Mouse (Mus musculus): ENCODE results near the gene Nfil3.

Nfil3 gene

DNA sequence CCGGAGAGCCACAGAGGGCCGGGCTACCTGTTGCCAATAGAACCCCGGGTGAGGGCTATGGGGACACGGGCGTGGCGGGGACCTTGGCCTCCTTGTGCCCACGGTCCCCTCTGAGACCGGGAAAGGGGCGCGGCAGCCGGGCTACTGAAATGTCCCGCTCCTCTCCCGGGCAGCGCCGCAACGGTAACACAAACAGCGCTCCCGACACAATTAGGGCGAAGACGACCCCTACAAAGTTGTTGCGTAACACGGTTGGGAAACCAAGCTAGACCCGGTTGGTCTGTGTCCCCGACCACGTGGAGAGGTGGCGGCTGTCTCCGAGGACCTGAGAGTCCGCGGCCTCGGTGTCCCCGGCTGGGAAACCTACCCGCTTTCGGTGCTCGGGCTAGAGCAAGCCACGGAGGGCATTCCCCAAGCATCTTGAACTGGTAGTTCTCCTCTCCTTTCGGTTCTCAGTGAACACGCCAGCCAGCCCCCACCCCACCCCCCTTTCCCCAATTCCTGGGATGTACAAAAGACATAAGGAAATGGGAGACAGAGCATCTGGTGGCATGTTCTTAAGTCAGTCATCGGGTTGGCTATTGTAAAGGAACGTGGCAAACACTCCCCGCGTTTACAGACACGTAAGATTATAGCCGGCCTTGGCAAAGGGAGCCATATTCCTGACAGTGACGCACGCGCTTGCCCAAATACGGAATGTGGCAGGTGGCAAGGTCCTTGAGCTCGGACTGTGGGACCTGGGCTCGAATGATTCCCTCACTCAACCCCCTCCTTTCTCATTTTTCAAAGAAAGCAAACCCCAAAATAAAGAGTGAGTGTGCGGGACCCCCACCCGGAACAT, 788 bp upstream of the Nfil3 start:
- peak; percentile 57 for DNase-seq

DNA sequence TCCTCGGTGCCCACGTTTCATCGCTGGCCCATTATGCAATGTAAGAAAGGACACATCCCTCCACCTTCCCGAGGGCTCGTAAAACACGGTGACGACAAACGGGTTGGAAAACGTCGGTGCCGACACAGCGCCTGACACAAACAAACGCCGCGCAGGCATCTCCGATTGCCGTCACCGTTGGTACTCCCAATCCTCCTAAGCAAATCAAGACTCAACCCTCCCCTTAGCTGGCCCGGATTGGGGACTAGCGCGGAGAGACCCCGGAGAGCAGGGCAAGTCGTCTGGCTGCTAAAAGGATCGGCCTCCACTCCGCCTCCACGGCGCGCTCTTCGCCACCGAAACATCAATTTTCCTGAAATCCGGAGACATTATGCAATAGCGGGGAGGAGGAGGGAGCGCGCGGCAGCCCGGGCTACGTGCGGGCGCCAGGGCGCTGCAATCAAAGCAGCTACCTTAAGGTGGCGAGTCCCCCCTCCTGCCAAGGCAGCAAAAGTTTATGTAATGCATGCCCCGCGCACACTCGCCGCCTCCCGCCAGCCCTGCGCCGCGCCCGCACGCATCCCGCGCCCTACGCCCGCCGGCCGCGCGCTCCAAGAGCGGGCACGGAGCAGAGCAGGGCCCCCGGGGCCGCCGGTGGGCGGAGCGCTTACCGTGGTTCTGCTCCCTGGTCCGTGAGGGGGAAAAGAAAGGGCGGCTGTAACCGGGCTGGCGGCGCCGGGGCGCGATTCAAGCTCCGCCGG, 492 bp downstream of the Nfil3 start:
- DNase-seq = peak; percentile 79

DNA sequence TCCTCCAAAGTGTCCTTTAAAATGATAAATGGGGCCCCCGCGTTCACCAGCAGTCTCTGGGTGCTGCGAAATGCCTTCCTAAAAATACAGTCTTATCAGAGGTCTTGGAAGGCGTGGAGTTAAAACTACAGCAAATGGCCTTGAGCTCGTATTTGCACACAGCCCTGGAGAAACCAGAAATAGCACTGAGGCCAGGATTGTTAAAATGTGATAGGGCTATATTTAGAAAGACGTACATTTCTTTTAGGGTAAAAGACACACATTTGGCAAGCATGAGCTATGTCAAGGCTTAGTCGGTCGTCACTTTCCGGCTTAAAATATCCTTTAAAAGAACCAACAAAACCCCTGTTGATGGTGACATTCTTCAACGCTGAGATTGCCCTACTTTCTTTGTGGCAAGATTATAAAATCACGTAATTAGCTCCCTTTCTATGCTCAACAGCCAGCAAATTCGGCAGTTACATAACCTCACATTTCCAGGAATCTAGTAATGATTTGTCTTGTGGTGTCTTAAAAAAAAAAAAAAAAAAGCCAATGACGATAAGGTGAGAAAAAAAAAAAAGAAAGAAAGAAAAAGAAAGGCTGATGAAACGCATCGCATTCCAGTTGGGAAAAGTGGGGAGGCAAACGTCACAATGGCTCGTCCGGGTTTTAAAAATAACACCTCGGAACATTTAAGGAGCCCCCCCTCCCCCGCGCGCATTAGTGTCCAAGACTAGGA, 1.4 kb downstream of the Nfil3 start:
- peak; percentile 17 for DNase-seq

DNA sequence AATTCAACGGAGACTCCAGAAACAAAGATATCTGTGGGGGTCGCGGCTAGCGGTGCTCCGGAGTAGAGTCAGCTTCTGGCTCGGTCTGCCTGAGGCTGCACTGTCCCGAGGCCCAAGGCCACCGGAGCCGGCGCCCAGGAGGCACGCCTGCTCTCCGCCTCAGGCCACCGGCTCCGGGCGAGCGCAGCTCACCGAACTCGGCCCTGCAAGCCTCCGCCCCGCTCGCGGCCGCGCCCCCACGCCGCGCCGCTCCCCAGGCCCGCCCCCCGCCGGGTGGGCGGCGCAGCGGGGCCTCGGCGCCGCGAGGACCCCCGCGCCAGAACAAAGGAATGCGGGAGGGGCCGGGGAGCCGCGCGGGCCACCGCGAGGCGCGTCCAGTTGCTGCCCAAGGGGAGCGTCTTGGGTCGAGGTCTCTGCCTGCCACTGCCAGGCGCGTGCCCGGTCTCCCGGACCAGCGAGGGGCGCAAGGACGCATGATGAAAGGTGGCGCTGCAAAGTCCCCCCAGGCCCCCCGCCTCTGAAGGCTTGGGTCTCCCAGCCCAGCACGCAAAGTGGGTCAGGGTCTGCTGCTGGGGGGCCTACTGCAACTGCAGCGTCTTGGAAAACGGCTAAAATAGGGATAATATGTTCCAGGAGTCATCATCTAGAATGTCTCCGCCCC, 2.4 kb downstream of the Nfil3 start:
- DNase-seq = peak; percentile 72

DNA sequence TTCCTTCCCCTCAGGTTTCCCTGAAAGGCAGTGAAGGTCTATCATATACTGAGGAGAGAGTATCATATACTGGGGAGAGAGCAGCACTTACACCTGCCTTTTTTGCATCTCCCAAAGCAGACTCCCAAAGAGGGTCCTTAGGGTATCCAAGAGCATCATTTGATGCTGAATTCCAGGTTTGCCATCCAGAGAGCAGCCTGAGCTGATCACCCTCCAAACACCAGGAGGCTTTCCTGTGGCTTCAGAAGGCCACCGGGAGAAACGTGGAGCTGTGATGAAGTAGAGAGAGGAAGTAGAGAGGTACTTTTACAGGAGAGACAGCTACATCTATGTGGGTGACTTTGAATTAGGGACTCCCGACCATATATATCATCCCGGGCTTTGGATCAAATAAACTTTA, 3.1 kb downstream of the Nfil3 start:
- no peak for DNase-seq

DNA sequence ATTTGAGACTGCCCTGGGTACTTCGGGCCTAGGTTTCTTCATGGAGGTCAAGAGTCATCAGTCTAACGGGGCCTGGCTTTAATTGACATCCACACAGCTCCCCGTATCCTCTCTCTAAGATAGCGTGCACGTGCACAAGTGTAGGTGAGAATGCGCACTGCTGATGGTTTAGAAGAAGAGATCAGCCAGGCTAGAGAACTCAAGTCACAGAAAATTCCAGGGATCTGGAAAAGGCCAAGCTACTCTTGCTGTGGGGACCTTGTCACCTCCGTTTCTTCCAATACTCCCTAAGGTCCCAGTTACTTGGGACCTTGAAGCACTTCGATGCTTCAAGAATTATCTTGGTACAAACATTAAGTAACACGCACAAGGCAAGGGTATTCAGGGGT, 3.7 kb downstream of the Nfil3 start:
- no peak for DNase-seq

DNA sequence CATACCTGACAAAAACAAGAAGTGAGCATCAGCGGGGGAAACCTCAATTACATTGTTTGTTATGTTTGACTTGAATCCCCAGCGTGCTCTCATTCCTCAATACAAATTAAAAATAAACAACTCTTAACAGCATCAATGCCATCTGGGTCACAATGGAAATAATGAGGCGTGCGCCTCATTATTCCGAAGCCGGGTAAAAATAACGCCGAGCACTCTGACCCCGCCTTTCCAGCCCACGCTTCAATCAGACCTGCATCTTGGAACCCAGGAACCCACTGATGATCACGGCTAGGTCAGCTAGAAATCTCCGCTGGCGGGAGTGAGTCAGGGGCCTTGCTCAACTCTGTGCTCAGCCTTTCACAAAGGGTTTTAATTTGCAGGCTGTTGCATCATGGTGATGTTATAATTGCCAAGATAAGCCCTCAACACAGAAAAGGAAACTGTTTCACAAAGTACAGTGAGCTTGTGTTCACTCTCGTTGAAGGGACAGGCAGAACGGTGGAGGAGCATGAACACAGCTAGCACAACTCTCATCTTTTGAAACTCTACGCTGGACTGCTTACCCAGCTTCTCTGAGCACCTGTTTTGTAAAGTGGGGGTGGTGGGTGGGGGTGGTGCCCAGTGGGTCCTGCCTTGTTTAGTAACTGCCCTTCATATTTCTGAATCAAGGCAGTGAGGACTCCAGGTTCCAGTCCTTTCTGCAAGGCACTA, 4.2 kb downstream of the Nfil3 start:
- DNase-seq = peak; percentile 32

DNA sequence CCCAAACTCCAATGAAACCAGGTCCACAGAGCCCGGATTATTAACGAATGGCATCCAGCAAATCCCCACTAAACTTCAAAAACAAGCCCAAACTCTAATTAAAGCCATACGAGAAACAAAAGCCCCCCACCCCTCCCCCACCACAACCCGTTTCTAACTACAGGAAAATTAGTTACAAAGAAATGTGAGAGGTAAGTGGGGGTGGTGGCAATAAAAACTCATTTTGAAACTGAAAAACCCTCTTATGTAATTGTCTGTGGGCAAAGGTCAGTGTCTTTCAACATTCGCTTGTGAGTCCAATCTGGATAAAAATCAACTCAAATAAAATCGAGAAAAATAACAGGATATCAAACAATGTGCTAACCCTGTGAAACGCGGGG, 4.8 kb downstream of the Nfil3 start:
- peak; percentile 52 for DNase-seq

DNA sequence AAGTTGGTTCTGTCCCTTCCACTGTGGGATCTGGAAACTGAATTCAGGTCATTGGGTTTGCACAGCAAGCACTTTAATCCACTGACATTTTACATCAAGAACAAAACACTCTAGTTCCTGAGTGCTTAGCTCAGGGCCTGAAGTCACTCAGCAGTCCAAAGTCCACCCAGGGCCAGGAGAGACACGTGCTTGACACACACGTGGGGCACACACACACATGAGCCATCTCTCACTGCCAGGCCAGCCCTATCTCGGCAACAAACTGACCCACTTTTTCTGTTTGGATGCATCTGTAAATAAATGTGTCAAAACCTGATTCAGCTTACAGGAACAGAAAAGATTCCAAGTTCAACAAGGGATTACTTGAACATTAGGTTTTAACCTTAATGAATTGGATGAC, 6.2 kb downstream of the Nfil3 start:
- peak; percentile 81 for DNase-seq

DNA sequence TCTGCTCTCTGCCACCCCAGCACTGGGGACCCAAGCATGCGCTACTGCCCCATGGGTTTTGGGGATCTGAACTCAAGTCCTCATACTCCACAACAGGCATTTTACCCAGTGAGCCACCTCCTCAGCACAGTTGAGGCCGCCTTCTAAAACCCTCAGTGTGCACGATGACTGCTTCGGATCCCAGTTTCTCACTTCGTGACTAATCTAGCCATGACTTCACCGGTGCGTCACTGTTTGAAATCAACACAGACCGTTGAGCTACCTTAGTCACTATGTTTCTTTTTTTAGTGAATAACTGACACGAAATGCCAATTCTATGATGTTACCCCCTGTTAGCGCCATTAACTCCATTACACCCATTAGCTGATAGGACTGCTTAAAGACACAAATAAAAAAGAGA, 7.4 kb downstream of the Nfil3 start:
- DNase-seq = no peak

DNA sequence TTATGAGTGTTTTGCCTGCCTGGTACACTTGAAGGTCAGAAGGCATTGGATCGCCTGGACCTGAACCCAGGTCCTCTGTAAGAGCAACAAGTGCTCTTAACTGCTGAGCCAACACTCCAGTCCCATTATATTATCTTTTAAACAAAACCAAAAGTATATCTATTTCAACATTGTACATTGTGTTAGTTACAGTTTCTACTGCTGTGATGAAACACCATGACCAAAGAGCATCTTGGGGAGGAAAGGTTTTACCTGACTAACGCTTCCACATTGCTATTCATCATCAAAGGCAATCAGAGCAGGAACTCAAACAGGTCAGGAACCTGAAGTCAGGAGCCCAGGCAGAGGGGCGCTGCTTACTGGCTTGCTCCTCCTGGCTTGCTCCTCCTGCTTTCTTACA, 8.2 kb downstream of the Nfil3 start:
- DNase-seq = no peak

DNA sequence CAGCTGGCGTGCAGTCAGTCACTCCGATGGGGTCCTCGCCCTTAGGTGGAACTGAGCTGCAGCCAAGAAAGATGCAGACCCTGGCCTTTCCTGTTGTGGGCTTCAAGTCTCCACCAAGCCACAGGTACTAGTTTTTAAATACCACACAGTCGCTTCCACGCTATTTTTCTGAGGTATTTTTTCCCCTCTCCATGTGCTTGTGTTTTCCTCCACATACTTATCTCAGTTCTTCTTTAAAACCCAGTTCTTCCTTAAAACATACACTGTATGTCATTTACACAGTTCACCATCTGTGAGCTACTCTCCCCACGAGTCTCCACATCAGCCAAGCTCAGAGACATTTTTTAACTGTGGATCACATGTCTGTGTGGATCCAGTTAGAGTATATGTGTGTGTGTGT, 10.0 kb downstream of the Nfil3 start:
- DNase-seq = no peak

DNA sequence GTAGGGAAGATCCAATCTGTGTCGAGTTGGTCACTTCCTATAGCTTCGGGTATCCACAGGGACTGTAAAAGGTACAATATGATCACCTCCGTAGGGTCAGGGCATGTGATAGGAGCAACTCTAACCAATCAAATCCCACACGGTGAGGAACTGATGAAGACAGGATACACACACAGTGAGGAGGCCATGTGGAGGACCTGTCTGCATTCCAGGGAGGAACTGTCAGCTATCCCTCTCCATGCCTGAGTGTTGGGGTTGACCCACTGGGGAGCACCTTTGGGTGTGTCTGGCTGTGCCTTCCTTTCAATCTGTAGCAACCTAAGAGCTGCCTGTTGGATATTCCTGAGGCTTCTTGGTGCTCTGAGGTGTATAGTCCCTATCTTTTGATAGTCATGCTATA, 18.0 kb downstream of the Nfil3 start:
- no peak for DNase-seq

DNA sequence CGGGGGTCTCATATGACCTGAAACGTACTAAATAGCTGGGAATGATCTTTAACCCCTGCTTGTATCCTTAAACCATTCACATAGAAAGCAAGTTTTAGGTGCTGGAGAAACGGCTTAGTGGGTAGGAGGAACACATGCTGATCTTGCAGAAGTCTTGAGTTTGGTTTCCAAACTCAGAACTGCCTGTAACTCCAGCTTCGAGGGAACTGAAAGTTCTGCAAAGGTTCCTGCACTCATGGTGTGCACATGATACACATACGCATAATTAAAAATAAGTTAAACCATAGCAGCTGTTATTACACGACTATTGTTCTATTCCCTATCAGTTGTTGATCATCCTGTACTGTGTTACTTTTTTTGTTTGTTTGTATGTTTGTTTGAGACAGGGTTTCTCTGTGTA, 18.5 kb downstream of the Nfil3 start:
- no peak for DNase-seq

DNA sequence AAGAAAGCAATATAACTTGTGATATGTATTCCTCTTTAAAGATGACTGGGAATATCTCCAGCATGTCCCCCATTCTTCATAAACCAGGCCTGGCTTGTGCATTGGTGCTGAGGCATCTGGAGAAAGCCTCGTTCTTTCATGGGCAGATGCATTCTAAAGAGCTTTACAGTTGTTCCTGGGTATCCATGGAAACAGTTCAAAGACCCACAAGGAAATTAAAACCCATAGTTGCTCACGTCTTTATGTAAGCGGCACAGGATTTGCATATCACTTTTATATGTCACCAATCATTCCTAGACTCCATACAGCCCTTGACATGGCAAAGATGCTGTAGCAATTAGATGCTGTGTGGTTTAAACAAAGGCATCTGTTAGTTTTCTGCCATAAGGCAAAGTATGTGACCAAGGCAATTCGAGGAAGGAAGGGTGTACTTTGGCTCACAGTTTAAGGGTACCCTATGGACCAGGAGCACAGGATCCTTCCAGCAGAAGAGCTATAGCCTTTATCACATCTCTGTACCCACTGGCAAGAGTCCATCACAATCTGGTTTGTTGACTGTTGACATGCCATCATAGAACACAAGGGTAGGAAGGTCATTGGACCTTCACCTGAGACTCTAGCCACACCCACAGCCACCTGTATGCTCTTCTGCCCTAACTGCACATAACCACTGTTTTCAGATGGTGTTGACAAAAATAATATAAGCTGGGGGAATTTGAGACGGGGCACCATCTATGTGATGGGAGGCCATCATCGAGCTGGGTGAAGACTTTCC, 26.9 kb downstream of the Nfil3 start:
- DNase-seq = no peak

DNA sequence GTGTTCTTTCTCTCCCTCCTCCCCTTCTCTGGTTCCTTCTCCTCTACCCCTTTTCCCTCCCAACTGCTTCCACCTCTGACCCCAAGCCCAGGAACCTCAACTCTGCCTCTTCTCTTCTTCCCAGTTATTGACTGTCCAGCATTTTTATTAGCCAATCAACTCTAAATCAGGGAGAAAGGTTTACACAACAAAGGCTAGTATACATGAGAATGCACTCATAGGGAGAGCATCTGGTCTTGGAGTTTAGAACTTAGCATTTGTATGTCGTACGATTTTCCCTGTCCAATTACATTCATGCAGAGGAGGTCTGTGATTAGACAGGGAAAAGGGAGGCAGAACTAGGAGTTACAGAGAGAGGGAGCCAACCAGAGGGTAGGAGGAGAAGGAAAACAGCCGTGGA, 31.7 kb downstream of the Nfil3 start:
- DNase-seq = no peak

DNA sequence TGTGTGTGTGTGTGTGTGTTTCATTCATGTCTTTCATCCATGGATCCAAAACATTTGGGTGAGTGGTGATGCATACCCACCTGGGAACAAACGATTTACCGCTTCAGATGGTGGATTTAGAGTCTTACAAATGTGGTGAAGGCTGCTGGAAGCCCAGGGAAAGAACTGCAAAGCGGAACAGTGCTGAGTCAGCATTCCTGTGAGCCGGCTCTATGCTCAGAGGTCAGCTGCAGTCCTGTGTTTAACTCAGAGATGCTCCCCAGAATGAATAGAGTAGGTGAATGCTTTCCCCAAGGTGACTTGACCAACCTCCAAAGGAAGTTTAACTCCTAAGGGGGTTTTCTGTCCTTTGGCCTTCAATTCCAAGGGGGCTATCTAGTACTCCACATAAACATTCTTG, 33.3 kb downstream of the Nfil3 start:
- DNase-seq = no peak

DNA sequence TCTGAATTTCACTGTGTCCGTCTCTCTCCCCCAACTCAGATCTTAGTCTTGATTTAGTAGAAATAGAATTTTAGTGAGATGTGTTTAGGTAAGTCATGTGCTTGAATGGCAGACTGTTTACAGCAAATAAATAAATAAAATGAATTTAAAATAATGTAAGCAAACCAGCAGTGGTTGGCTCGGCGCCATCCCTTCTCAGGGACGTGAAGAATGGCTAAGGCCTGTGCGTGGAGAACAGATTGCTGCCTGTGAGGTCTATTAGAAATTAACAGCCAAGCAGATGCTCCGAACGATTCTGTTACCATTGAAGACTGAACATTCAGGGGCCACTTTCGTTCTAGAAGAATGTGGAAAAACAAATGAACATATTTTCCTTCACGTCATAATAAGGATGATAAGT, 35.1 kb downstream of the Nfil3 start:
- DNase-seq = no peak

DNA sequence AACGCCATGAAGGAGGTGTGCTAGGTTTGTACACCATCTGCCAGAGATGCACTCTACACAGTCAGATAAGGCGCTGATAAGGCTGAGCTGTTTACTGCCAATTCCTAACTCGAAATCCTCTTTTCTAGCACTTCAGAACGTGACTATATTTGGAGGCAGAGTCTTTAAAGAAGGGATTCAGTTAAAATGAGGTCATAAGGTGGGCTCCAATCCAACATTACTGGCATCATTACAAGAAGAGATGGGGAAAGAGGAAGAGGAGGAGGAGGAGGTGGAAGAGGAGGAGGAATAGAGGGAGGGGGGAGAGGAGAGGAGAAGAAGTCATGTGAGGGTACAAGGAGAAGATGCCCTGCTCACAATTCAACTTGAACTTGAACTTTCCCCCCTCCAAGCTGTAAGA, 36.8 kb downstream of the Nfil3 start:
- no peak for DNase-seq

DNA sequence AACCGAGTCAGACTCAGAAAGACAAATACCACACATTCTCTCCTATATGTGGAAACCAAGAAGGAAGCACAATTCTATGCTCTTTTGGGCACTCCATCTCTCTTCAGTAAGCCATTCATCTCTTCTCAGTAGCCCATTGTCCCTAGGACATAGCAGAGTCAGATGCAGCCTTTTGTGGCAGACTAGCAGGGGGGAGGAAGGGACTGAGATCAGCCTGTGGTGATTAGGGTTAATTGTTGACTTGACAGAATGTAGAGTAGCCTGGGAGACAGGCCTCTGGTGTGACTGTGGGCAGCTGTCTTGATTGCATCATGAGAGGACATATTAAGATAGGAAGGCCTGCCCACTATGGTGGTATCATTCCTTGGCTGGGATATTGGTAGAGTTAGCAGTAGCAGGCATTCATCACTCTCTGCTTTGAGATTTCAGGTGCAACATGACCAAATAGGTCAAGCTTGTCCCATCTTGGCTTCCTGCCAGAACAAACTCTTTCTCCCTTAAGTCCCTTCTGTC, 37.9 kb downstream of the Nfil3 start:
- no peak for DNase-seq

DNA sequence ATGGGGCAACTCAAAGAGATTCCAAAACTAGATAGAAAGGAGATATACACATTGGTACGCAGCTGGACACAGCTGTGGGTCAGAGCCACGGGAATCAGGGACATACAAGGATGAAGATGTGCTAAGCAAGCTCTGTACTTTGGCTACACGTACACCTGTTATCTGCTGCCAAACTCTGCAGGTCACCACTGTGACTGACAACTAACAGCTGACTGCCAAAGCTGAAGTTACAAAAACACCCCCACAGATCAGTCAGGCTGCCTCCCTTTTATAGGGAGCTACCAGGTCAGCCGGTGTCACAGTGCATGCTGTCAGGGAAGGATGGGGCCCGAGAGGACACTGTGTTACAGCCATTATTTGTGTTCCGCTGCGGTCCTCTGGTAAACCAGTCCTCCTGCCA, 39.9 kb downstream of the Nfil3 start:
- no peak for DNase-seq

DNA sequence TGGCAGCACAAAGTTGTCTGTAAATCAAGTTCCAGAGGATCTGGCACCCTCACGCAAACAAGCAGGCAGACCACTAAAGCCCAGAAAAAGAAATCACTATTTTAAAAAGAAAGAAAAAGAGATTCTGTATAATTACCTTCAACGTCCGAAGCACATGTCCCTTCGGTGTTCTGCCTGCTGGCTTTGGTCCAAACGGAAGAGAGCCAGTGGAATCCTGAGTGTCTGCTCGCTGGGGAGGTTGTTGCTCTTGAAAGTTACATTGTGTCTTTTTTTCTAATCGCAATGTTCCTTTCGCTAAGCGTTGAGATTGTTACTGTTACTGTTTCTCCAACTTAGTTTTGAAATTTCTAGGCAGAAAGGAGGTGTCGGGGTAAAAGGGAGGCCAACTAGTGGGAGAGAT, 50.3 kb downstream of the Nfil3 start:
- peak; percentile 32 for DNase-seq

Data from kidney, postnatal 14 days (tissue).